Mouse (Mus musculus) intestine, postnatal 0 days (tissue): ENCODE measurements around the gene Mlh1. TPM values are rescaled to one million over a fixed set of nuclear protein-coding genes. Genes with fewer than 3 reads are reported as not detected.

ENCODE experiments used
- ATAC-seq: fragments of 200-750 bp; cut with Nextera tagmentation; 2 replicates; pipeline ENCODE4 v1.8.0; 2017; ENCODE audit warnings: mild to moderate bottlenecking, moderate TSS enrichment, moderate library complexity
- H3K27ac ChIP-seq: fragments of 300-500 bp; sonication (generic); 2 replicates; pipeline ENCODE4 v1.5.1; 2014; ENCODE audit warnings: mild to moderate bottlenecking, low read depth, low read length, moderate library complexity
- H3K27me3 ChIP-seq: fragments of 300-500 bp; sonication (generic); replicated peaks from 2 replicates; pipeline ENCODE4 v1.6.1; 2014; ENCODE audit warnings: low read length, mixed read lengths; ENCODE audit not compliant: control insufficient read depth, insufficient read depth
- H3K36me3 ChIP-seq: fragments of 300-500 bp; sonication (generic); 2 replicates; pipeline ENCODE4 v1.6.1; 2014; ENCODE audit warnings: mild to moderate bottlenecking, moderate library complexity; ENCODE audit not compliant: control insufficient read depth, insufficient read depth
- H3K4me1 ChIP-seq: fragments of 300-500 bp; sonication (generic); replicated peaks from 2 replicates; pipeline ENCODE4 v1.6.1; 2014; ENCODE audit warnings: antibody characterized with exemption, low read length, mixed read lengths; ENCODE audit not compliant: control insufficient read depth, insufficient read depth
- H3K4me2 ChIP-seq: fragments of 300-500 bp; sonication (generic); replicated peaks from 2 replicates; pipeline ENCODE4 v1.6.1; 2014; ENCODE audit warnings: low read depth, mild to moderate bottlenecking, moderate library complexity
- H3K4me3 ChIP-seq: fragments of 300-500 bp; sonication (generic); 2 replicates; pipeline ENCODE4 v1.5.1; 2014; ENCODE audit warnings: low read depth, low read length
- H3K9ac ChIP-seq: fragments of 300-500 bp; sonication (generic); 2 replicates; pipeline ENCODE4 v1.6.1; 2014; ENCODE audit warnings: mild to moderate bottlenecking, low read depth, low read length
- H3K9me3 ChIP-seq: fragments of 300-500 bp; sonication (generic); 2 replicates; pipeline ENCODE4 v1.6.1; 2016; ENCODE audit warnings: mixed run types; ENCODE audit not compliant: control insufficient read depth
- CTCF ChIP-seq: sonication (generic); IDR thresholded peaks from 2 replicates; pipeline ENCODE4 v1.5.1; 2016; ENCODE audit warnings: low read depth, mild to moderate bottlenecking, control low read depth, antibody characterized with exemption, moderate library complexity
- WGBS: fragments of 180-500 bp; shearing (Covaris S2); extraction: QIAGEN DNeasy Blood & Tissue Kit; methylation state at CpG from one replicate; pipeline ENCODE4 v1.1.7; 2014; 5-methylcytosine and 5-hydroxymethylcytosine counted together
- polyA plus RNA-seq: library from polyadenylated mRNA; unstranded; fragments of >200 nt; fragmentation: Nextera tagmentation; extraction: Ambion mirVana; gene quantifications from 2 replicates; pipeline ENCODE4 v1.2.1, GENCODE M21; 2015

Gene Mlh1
- polyA plus RNA-seq, 1 experiment from 2014 or later = 11.7 TPM

DNA sequence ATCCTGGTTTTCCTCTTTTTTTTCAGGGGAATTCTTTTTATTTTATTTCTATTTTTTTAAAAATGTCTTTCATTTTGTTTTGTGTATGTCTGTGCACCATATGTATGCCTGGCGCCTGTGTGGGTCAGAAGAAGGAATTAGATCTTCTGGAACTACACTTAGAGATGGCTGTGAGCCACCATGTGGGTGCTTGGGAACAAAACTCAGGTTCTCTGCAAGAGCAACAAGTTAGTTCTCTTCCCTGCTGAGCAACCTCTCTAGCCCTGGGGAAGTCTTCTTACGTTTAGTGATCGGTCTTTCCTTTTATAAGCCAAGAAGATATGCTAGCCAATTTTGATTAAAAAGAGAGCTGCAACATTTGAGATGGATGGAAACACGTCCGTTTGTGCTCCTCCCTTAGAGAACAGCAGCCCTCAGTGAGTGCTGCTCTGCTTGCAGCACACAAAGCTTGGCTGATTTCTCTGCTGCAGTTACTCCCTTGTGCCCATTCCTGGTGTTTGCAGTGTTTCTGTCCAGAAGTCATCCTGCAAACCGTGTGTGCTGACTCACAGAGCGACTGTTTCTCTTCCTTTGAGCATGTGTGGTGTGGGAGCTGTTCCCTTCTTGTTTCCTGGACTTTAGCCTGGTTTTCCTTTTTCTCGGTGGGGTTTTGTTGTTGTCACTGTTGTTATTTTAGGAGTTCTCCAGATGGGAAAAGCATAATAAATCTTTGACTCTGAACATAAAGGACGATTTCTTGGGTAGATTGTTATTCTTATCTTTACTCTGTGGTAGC, 66.8 kb downstream of the Mlh1 start:
- H3K4me2 ChIP-seq = no peak overlapping the region
- no peak overlapping the region for H3K9ac ChIP-seq
- H3K4me1 ChIP-seq = no peaks in the 10 kb centered on the region
- 53% methylated on average over 9 of the region's 9 CpGs for WGBS
- no peaks in the 10 kb centered on the region for H3K27me3 ChIP-seq
- no peaks in the 10 kb centered on the region for H3K9me3 ChIP-seq
- no peak overlapping the region for H3K27ac ChIP-seq
- ATAC-seq = no peak
- H3K36me3 ChIP-seq = peaks cover 32% of the 10 kb centered on the region
- H3K4me3 ChIP-seq = no peak overlapping the region
- TF ChIP-seq CTCF = no peak

DNA sequence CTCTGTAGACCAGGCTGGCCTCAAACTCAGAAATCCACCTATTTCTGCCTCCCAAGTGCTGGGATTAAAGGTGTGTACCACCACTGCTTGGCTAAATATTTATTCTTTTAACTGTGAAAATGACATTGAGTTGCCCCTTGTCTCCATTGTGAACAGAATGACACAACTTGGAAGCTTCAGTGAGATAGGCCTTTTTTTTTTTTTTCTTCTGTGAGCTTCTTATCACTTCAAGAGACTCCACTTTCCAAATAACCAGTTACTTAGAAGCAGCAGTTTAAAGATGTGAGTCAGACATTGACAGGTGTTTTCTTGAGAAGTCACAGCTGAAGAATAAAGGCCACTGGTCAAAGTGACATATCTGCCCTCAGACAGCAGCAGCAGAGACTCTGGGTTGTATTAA, 71.4 kb downstream of the Mlh1 start:
- Histone ChIP-seq H3K27me3 (no peaks in the 10 kb centered on the region), H3K4me1 (no peaks in the 10 kb centered on the region), H3K9me3 (no peaks in the 10 kb centered on the region), H3K27ac (no peak overlapping the region; the same call in 1 of the 2 replicates), H3K36me3 (peaks cover 26% of the 10 kb centered on the region), H3K4me2 (no peak overlapping the region), H3K4me3 (no peak overlapping the region), H3K9ac (no peak overlapping the region)
- no peak for ATAC-seq
- no peak for TF ChIP-seq CTCF

DNA sequence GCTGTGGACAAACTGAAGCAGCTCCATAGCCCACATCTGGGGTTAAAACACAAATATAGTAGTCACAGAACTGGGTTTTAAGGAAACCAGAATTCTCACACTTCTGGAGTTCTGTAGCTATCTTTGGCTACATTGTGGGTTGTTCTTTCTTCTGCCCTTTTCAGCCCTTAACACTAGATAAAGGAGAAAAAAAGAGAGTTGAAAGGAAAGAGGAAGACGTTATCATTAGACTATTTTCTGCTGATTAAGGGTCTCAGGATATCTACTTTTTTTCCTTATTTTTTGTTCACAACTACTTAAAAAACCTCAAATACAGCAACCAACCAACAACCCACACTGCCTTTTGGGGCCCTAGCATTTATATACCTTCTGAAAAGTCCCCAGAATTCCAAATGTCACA, 73.3 kb downstream of the Mlh1 start:
- no peak overlapping the region for H3K4me2 ChIP-seq
- H3K36me3 ChIP-seq = peaks cover 29% of the 10 kb centered on the region
- no peak overlapping the region for H3K9ac ChIP-seq
- H3K4me3 ChIP-seq = no peak overlapping the region
- no peaks in the 10 kb centered on the region for H3K27me3 ChIP-seq
- no peaks in the 10 kb centered on the region for H3K9me3 ChIP-seq
- H3K4me1 ChIP-seq = no peaks in the 10 kb centered on the region
- no peak for ATAC-seq
- no peak for TF ChIP-seq CTCF
- no peak overlapping the region for H3K27ac ChIP-seq
- 66% methylated on average over 1 of the region's 1 CpGs for whole genome bisulfite sequencing

DNA sequence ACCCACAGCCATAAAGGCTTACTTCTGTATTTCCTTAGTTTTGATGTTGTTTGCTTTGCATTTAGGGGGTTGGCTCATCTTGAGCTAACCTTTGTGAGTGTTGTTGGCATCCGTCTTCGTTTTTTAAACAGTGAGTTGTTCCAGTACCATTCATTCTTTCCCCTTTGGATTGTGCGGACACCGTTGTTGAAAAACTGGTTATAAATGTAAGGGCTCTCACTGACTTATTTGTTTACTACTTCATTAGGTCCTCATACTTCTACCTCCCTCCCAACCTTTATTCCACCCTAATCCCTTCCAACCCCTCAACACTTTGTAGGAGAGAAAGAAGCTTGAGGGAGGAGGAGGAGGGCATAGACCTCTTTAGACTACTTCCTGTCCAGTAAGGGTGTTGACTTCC, 73.9 kb downstream of the Mlh1 start:
- Histone ChIP-seq H3K27me3 (no peaks in the 10 kb centered on the region), H3K4me3 (no peak overlapping the region), H3K4me1 (no peaks in the 10 kb centered on the region), H3K9ac (no peak overlapping the region), H3K27ac (no peak overlapping the region), H3K9me3 (no peaks in the 10 kb centered on the region), H3K36me3 (peaks cover 29% of the 10 kb centered on the region), H3K4me2 (no peak overlapping the region)
- WGBS = 83% methylated on average over 4 of the region's 4 CpGs
- TF ChIP-seq CTCF = no peak
- no peak for ATAC-seq

DNA sequence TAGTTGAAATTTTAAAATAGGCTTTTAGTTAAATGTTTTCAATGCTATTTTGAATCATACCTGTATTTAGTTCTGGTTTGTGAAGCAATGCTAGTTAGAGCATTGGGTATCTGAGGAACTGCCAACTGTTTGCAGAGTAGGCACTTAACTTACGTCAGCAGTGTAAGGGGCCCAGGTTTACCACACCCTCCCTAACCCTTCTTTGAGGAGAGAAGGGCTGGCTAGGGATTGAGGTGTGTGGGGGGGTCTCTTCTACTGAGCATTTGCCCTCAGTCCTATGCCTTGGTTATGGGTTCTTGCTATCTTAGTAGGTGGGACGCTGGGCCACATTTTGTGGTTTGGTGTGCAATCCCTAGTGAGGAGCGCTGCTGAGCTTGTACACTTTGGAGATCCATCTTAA, 74.5 kb downstream of the Mlh1 start:
- no peak for TF ChIP-seq CTCF
- ATAC-seq = no peak
- Histone ChIP-seq H3K9ac (no peak overlapping the region), H3K4me3 (no peak overlapping the region), H3K9me3 (no peaks in the 10 kb centered on the region), H3K4me1 (no peaks in the 10 kb centered on the region), H3K27me3 (no peaks in the 10 kb centered on the region), H3K36me3 (peaks cover 32% of the 10 kb centered on the region), H3K4me2 (no peak overlapping the region), H3K27ac (no peak overlapping the region)
- WGBS = 88% methylated on average over 3 of the region's 3 CpGs

DNA sequence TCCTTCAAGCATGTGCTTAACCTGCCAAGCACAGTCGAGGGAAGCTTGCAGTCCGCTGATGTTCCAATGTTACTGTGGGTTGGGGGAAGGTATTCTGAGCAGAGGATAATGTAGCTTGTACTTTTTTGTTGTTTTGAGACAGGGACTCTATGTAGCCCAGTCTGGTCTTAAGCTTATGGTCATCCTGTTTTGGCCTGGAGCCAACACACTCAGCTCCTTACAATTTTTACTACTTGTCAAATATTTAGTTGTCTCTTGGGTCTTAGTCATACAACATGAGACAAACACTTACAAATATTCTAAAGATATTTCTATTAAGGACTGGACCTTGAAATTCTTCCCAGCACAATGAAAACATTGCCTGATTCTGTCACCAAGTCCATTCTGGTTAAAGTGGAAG, 78.4 kb downstream of the Mlh1 start:
- 89% methylated on average over 2 of the region's 2 CpGs for WGBS

More for the DNA sequence above, 78.4 kb downstream of the Mlh1 start:
- Histone ChIP-seq H3K9ac (no peak overlapping the region), H3K27me3 (no peaks in the 10 kb centered on the region), H3K27ac (no peak overlapping the region), H3K4me2 (no peak overlapping the region), H3K36me3 (peaks cover 42% of the 10 kb centered on the region), H3K4me1 (no peaks in the 10 kb centered on the region), H3K9me3 (no peaks in the 10 kb centered on the region), H3K4me3 (no peak overlapping the region)
- TF ChIP-seq CTCF = no peak
- ATAC-seq = no peak
